Mouse (Mus musculus) embryonic fibroblast, embryonic 13.5 days (primary cell): Measurements from ENCODE around the gene Lyrm7.

Experiments
- CTCF ChIP-seq: IDR thresholded peaks from 2 replicates; pipeline ENCODE4 v1.5.1; 2011; ENCODE audit warnings: mild to moderate bottlenecking, control low read depth, low read length, moderate library complexity, borderline replicate concordance; ENCODE audit not compliant: insufficient read depth
- POLR2A ChIP-seq: IDR thresholded peaks from 2 replicates; pipeline ENCODE4 v1.6.1; 2011; ENCODE audit warnings: low read depth, mild to moderate bottlenecking, control low read depth, low read length, moderate library complexity

- no peak for TF ChIP-seq POLR2A
- no peak for TF ChIP-seq CTCF
Observed at GRCm38 (mm10) chr11:54791458-54791857, 69.3 kb downstream of the Lyrm7 start.
